Comparison of ENCODE assay signal across 8 mouse cellular contexts in the genomic region with DNA sequence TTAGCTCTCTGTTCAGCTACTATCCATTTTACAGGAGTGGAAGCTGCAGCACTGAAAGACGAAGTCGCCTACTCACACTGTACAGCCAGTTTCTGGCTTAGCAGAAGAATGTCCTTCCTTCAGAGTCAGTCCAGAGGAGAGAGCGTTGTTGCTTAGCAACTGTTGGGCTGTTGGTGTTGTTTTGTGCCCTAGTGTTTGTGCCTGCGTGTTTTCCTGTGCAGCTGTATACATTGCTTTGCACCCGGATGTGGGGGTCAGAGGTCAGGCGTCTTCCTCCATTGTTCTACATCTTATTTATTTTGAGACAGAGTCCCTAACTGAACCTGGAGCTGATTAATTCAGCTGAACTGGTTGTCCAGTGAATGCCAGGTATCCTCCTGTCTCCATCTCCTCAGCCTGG. TPM values are rescaled to one million over a fixed set of nuclear protein-coding genes. Genes with fewer than 3 reads are reported as not detected.
A peak's percentile ranks its signal among the peaks of the same experiment; 100 is the strongest.
DNase-seq lines count a peak whose midpoint lies in the region; ATAC-seq and TF ChIP-seq lines count a peak whose summit lies in the region.
"Had no signal": no experiment of that assay in that cellular context is flagged by ENCODE, and none has a peak within 500 bp of the region (broad histone marks: within the 10 kb centered on the region; RNA-seq: fewer than 3 reads in every experiment).

No protein-coding gene starts in this region.

- no peak for TF ChIP-seq POLR2A in thymus, adult 2 months (IDR thresholded peaks at IDR 0.05; ENCODE audit: control insufficient read depth, extremely low read depth, insufficient read depth, low read length, poor library complexity)

- H3K27ac ChIP-seq in thymus, adult 2 months (ENCODE audit: control insufficient read depth, insufficient read depth, low read length): 0 out of 2 replicates have a peak overlapping the region, but pooled peaks have one; percentile 36
- no peak overlapping the region for H3K27ac ChIP-seq in forebrain, embryonic 14.5 days (ENCODE audit: low read depth, low read length)

- H3K4me3 ChIP-seq in thymus, adult 2 months (ENCODE audit: control insufficient read depth, insufficient read depth, low read length): no peak overlapping the region
- no peak overlapping the region for H3K4me3 ChIP-seq in forebrain, embryonic 14.5 days (ENCODE audit: low read depth, low read length)
- H3K4me3 ChIP-seq: myocyte had no signal

- ATAC-seq in forebrain, embryonic 14.5 days: no peak

- H3K9ac ChIP-seq in forebrain, embryonic 14.5 days (ENCODE audit: low read length): no peak overlapping the region

- WGBS in thymus, adult 2 months: 74% methylated on average over 6 of the region's 6 CpGs
- 54% methylated on average over 6 of the region's 6 CpGs for WGBS in forebrain, embryonic 14.5 days

- peak; percentile 54 for DNase-seq in thymus, adult 2 months
- DNase-seq in thymus, adult 18-20 months: no peak
- peak; percentile 50 for DNase-seq in forebrain, embryonic 14.5 days (ENCODE audit: low spot score)
- peak; percentile 60 to 71 for DNase-seq in kidney, postnatal 4 days
- DNase-seq in naive thymus-derived CD4-positive, alpha-beta T cell, adult 2 months (ENCODE audit: low read depth): peak; percentile 79
- no peak for DNase-seq in cerebellum, adult 11 months
- DNase-seq in urinary bladder, adult 2 months (ENCODE audit: low spot score): no peak

- no peak for TF ChIP-seq CTCF in thymus, adult 2 months (IDR thresholded peaks at IDR 0.05; ENCODE audit: borderline replicate concordance, control insufficient read depth, extremely low read depth, insufficient read depth, low read length, poor library complexity)

- H3K36me3 ChIP-seq in thymus, adult 2 months (ENCODE audit: control insufficient read depth, insufficient read depth, low read length): no peaks in the 10 kb centered on the region
- H3K36me3 ChIP-seq in forebrain, embryonic 14.5 days (ENCODE audit: control insufficient read depth, insufficient read depth, low read length): no peaks in the 10 kb centered on the region

- H3K9me3 ChIP-seq in forebrain, embryonic 14.5 days (replicated peaks; ENCODE audit: control insufficient read depth, low read length): no peaks in the 10 kb centered on the region

- H3K4me2 ChIP-seq in forebrain, embryonic 14.5 days (ENCODE audit: low read length): peak overlapping the region; percentile 91; the same call in 1 of the 2 replicates

- H3K4me1 ChIP-seq in thymus, adult 2 months (replicated peaks; ENCODE audit: control insufficient read depth, insufficient read depth, low read length): peaks cover 37% of the 10 kb centered on the region
- H3K4me1 ChIP-seq in forebrain, embryonic 14.5 days (ENCODE audit: control insufficient read depth, insufficient read depth, low read length): peaks cover 17% of the 10 kb centered on the region

- H3K27me3 ChIP-seq in thymus, adult 2 months (ENCODE audit: control insufficient read depth, insufficient read depth, low read length): no peaks in the 10 kb centered on the region
- no peaks in the 10 kb centered on the region for H3K27me3 ChIP-seq in forebrain, embryonic 14.5 days (replicated peaks; ENCODE audit: control insufficient read depth, insufficient read depth, low read length)

RNA-seq across cellular contexts. Expression of gene Ifnar1, which starts 18.5 kb away (rescaled TPM):
- polyA plus RNA-seq in thymus, adult 2 months (2012; rRNA removed): 47.0 and 49.1 TPM in 2 replicates
- 40.4 and 45.6 TPM in 2 replicates for polyA plus RNA-seq in forebrain, embryonic 14.5 days (2014; fragmentation: Nextera tagmentation; extraction: Ambion mirVana)
- polyA plus RNA-seq in urinary bladder, adult 2 months (2012; rRNA removed): 30.8 and 33.2 TPM in 2 replicates

Comparison
In these comparisons a context has a peak if more than half of its experiments do, and no peak if none do; other contexts are left out.
1. DNase-seq: peak in thymus, adult 2 months (single experiment), forebrain, embryonic 14.5 days (single experiment), kidney, postnatal 4 days (2 of 2) and naive thymus-derived CD4-positive, alpha-beta T cell, adult 2 months (single experiment); none in thymus, adult 18-20 months (0 of 2), cerebellum, adult 11 months (single experiment) and urinary bladder, adult 2 months (single experiment).